Mouse (Mus musculus) bone marrow, adult 2 months (tissue): Measurements from ENCODE around the gene Pax4. TPM values are rescaled to one million over a fixed set of nuclear protein-coding genes. Genes with fewer than 3 reads are reported as not detected.

Source experiments
- H3K27ac ChIP-seq: fragments of 200-500 bp; 2 replicates; pipeline ENCODE4 v1.5.1; 2012; ENCODE audit warnings: low read depth, mild to moderate bottlenecking, control low read depth, inconsistent platforms, low read length; ENCODE audit not compliant: control insufficient read depth, poor library complexity, insufficient read depth
- H3K4me1 ChIP-seq: fragments of 200-500 bp; 2 replicates; pipeline ENCODE4 v1.6.1; 2011; ENCODE audit warnings: low read length; ENCODE audit not compliant: control insufficient read depth, insufficient read depth
- H3K4me3 ChIP-seq: fragments of 200-500 bp; replicated peaks from 2 replicates; pipeline ENCODE3; 2011; ENCODE audit warnings: mild to moderate bottlenecking, low read depth, low read length, control low read depth; ENCODE audit not compliant: control insufficient read depth
- CTCF ChIP-seq: fragments of 200-500 bp; IDR thresholded peaks from 2 replicates; pipeline ENCODE4 v1.5.1; 2011; ENCODE audit warnings: low read length, control low read depth; ENCODE audit not compliant: control insufficient read depth, insufficient read depth
- POLR2A ChIP-seq: fragments of 200-500 bp; IDR thresholded peaks from 2 replicates; pipeline ENCODE4 v1.6.1; 2011; ENCODE audit warnings: low read depth, mild to moderate bottlenecking, control low read depth, low read length, borderline replicate concordance; ENCODE audit not compliant: control insufficient read depth
- WGBS: fragments of 180-500 bp; shearing (Covaris S2); methylation state at CpG from one replicate; pipeline ENCODE4 v1.1.7; 2018; 5-methylcytosine and 5-hydroxymethylcytosine counted together
- polyA plus RNA-seq: library from polyadenylated mRNA; stranded (reverse); fragments of >200 nt; gene quantifications from 2 replicates; pipeline ENCODE4 v1.2.4, GENCODE M21; 2011; ENCODE audit warnings: low replicate concordance; ENCODE audit not compliant: missing spikeins, insufficient read depth, insufficient read length

Pax4 gene
- not detected in 2 replicates for polyA plus RNA-seq

- Histone ChIP-seq H3K27ac (no peak within 1 kb of the TSS), H3K4me3 (no peak within 1 kb of the TSS), H3K4me1 (no peaks in the 10 kb centered on the region)
- no peak for TF ChIP-seq CTCF
- no peak for TF ChIP-seq POLR2A
- WGBS: 86% methylated on average over 2 of the region's 2 CpGs
Observed at GRCm38 (mm10) chr6:28449253-28449652, at the start of gene Pax4. Gene Pax4, minus strand, starts transcription at chr6:28449353.

- TF ChIP-seq CTCF (no peak), POLR2A (no peak)
- Histone ChIP-seq H3K27ac (no peak overlapping the region), H3K4me1 (no peaks in the 10 kb centered on the region; the same call in 1 of the 2 replicates), H3K4me3 (no peak overlapping the region)
- 5% methylated on average over 5 of the region's 5 CpGs for WGBS
Observed at GRCm38 (mm10) chr6:28497837-28498236, 48.7 kb upstream of the Pax4 start.

DNA sequence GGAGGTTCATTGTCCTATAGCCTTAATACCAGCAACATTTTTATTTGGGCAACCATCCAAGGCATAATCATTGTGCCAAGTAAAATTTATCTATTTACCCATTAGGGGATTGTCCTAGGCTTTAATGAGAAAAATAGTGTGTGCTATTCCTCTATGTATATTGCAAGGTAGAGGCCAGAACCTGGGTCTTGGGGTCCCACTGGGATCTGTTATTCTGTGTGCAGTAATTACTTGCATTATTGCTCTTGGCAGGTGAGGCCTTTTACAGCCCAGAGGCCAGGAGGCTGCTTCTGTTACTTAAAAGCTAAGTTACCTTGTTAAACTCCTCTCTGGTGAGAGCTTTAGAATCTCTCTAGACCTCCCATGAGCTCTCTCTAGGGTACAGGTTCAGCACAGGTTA, 42.0 kb upstream of the Pax4 start:
- TF ChIP-seq POLR2A (no peak), CTCF (no peak)
- Histone ChIP-seq H3K4me1 (peaks cover 2% of the 10 kb centered on the region), H3K27ac (no peak overlapping the region), H3K4me3 (no peak overlapping the region)

DNA sequence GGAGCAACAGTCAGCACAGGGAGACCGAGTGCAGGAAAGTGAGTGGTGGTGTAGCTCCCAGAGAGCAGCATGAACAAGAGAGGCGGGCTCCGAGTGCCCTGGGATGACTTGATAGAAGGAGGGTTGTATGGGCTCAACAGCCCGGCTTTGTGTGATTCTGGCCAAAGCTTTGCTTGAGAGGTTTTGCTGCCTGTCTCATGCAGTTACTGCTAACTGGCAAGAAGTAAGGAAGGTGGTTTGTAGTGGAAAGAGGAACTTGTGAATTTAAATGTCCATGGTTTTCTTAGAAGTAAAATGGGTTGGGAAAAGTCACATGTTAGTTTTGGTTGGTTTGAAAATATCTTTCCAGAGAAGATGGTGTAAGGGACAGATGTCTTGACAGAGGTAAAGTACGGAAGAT, 41.5 kb upstream of the Pax4 start:
- Histone ChIP-seq H3K4me1 (peaks cover 2% of the 10 kb centered on the region), H3K4me3 (no peak overlapping the region), H3K27ac (no peak overlapping the region)
- TF ChIP-seq POLR2A (no peak), CTCF (no peak)
- WGBS: 13% methylated on average over 5 of the region's 5 CpGs

DNA sequence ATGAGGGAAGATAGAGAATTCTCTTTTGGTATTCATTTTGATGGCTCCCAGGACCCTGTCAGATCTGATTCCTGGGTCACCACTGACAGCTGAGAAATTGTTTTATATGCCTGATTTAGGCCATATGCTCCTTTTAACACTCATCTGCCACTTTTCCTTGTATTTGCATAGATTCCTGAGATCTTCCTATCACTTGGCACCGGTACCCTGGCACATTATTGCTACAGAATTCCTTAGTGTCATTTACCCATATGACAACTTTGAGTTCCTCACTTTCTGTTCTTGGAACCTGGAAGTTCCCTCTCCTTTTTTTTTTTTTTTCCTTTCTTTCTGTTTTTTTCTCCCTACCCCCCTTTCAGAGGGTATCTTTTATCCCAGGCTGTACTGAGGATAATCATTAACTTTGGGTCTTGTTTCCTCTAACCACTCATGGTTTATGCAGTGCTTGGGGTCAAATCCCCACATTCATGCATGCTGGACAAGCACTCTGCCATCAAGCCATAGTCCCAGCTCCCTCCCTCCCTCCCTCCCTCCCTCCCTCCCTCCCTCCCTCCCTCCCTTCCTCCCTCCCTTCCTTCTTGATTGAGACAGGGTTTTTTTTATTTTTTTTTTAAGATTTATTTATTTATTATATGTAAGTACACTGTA, 39.2 kb upstream of the Pax4 start:
- Histone ChIP-seq H3K4me3 (no peak overlapping the region), H3K27ac (no peak overlapping the region), H3K4me1 (peaks cover 2% of the 10 kb centered on the region)
- 78% methylated on average over 1 of the region's 1 CpGs for WGBS
- TF ChIP-seq CTCF (no peak), POLR2A (no peak)

GRCm38 (mm10) chr6:28486905-28487304, 37.8 kb upstream of the Pax4 start:
- no peak overlapping the region for H3K4me3 ChIP-seq
- WGBS: 50% methylated on average over 7 of the region's 7 CpGs
- peaks cover 2% of the 10 kb centered on the region for H3K4me1 ChIP-seq
- no peak overlapping the region for H3K27ac ChIP-seq
- TF ChIP-seq POLR2A (no peak), CTCF (no peak)

GRCm38 (mm10) chr6:28486471-28486870, 37.3 kb upstream of the Pax4 start:
- WGBS: 26% methylated on average over 2 of the region's 2 CpGs
- no peak for TF ChIP-seq CTCF
- TF ChIP-seq POLR2A: no peak
- no peak overlapping the region for H3K4me3 ChIP-seq
- H3K27ac ChIP-seq: 0 out of 2 replicates have a peak overlapping the region, but pooled peaks have one; percentile 15
- peaks cover 2% of the 10 kb centered on the region for H3K4me1 ChIP-seq

GRCm38 (mm10) chr6:28486008-28486407, 36.9 kb upstream of the Pax4 start:
- H3K4me1 ChIP-seq: peaks cover 2% of the 10 kb centered on the region
- H3K27ac ChIP-seq: no peak overlapping the region
- WGBS: 91% methylated on average over 2 of the region's 2 CpGs
- H3K4me3 ChIP-seq: no peak overlapping the region
- no peak for TF ChIP-seq CTCF
- TF ChIP-seq POLR2A: no peak
